17 mouse cellular contexts compared by ENCODE assay signal in genomic region chr4:23567827-23568226, GRCm38 (mm10).
DNase-seq lines count a peak whose midpoint lies in the region; ATAC-seq and TF ChIP-seq lines count a peak whose summit lies in the region.
"Had no signal": no experiment of that assay in that cellular context is flagged by ENCODE, and none has a peak within 500 bp of the region (broad histone marks: within the 10 kb centered on the region; RNA-seq: fewer than 3 reads in every experiment).

No protein-coding gene starts in this region.

- no peak overlapping the region for H3K4me3 ChIP-seq in forebrain, postnatal 0 days (ENCODE audit: low read depth, low read length)
- H3K4me3 ChIP-seq in forebrain, embryonic 13.5 days: no peak overlapping the region
- H3K4me3 ChIP-seq in left cerebral cortex, adult 2 months: no peak overlapping the region
- H3K4me3 ChIP-seq: erythroblast, embryonic 14.5 days; limb, embryonic 13.5 days; midbrain, embryonic 13.5 days had no signal

- no peaks in the 10 kb centered on the region for H3K4me1 ChIP-seq in forebrain, postnatal 0 days (ENCODE audit: insufficient read depth)
- H3K4me1 ChIP-seq in forebrain, embryonic 13.5 days: no peaks in the 10 kb centered on the region
- H3K4me1 ChIP-seq: limb, embryonic 13.5 days; midbrain, embryonic 13.5 days had no signal

- TF ChIP-seq CTCF in forebrain, postnatal 0 days (IDR thresholded peaks at IDR 0.05; ENCODE audit: low read depth): peak; percentile 32
- peak; percentile 17 for TF ChIP-seq CTCF in left cerebral cortex, adult 2 months (IDR thresholded peaks at IDR 0.05)

- H3K9me3 ChIP-seq in forebrain, postnatal 0 days (ENCODE audit: low read length): no peaks in the 10 kb centered on the region
- H3K9me3 ChIP-seq in forebrain, embryonic 13.5 days (replicated peaks): no peaks in the 10 kb centered on the region
- H3K9me3 ChIP-seq: limb, embryonic 13.5 days; midbrain, embryonic 13.5 days had no signal

- intact Hi-C loops in left cerebral cortex, adult 2 months (cut with DNase I): no loop called here

- H3K36me3 ChIP-seq in forebrain, postnatal 0 days (ENCODE audit: insufficient read depth): no peaks in the 10 kb centered on the region
- H3K36me3 ChIP-seq in forebrain, embryonic 13.5 days (ENCODE audit: poor library complexity, severe bottlenecking): no peaks in the 10 kb centered on the region
- H3K36me3 ChIP-seq: limb, embryonic 13.5 days; midbrain, embryonic 13.5 days had no signal

- no peak for ATAC-seq in forebrain, postnatal 0 days
- no peak for ATAC-seq in forebrain, embryonic 13.5 days
- ATAC-seq: forebrain, embryonic 16.5 days; inflammation-experienced regulatory T-cells, adult 6 months; midbrain, embryonic 13.5 days had no signal

- DNase-seq in forebrain, postnatal 0 days: no peak
- no peak for DNase-seq in left cerebral cortex, adult 2 months (ENCODE audit: extremely low spot score in 1 of 2, low spot score in 2 of 2)
- no peak for DNase-seq in left cerebral cortex, adult 18-20 months (ENCODE audit: low spot score in 2 of 2)
- DNase-seq in R1 (ENCODE audit: low read depth, low spot score): peak; percentile 68
- DNase-seq in retina, embryonic 14.5 days (ENCODE audit: low spot score): peak; percentile 34
- no peak for DNase-seq in spleen, postnatal 14 days (ENCODE audit: low spot score in 2 of 2)
- DNase-seq: gastrocnemius, postnatal 10 days; heart, postnatal 36 days; kidney, postnatal 10 days; lung, postnatal 4 days; right cerebral cortex, postnatal 25 days had no signal

- no peaks in the 10 kb centered on the region for H3K27me3 ChIP-seq in forebrain, postnatal 0 days (ENCODE audit: insufficient read depth, low read length)
- no peaks in the 10 kb centered on the region for H3K27me3 ChIP-seq in forebrain, embryonic 13.5 days
- H3K27me3 ChIP-seq: limb, embryonic 13.5 days; midbrain, embryonic 13.5 days had no signal

- no peak overlapping the region for H3K27ac ChIP-seq in forebrain, postnatal 0 days (ENCODE audit: low read depth, low read length)
- no peak overlapping the region for H3K27ac ChIP-seq in forebrain, embryonic 13.5 days
- H3K27ac ChIP-seq in left cerebral cortex, adult 2 months: no peak overlapping the region
- H3K27ac ChIP-seq: limb, embryonic 13.5 days; midbrain, embryonic 13.5 days had no signal

- no peak overlapping the region for H3K4me2 ChIP-seq in forebrain, postnatal 0 days (ENCODE audit: low read depth)
- no peak overlapping the region for H3K4me2 ChIP-seq in forebrain, embryonic 13.5 days
- H3K4me2 ChIP-seq: limb, embryonic 13.5 days; midbrain, embryonic 13.5 days had no signal

- WGBS in forebrain, postnatal 0 days: 51% methylated on average over 1 of the region's 1 CpGs
- 47% methylated on average over 1 of the region's 1 CpGs for WGBS in forebrain, embryonic 13.5 days

- H3K9ac ChIP-seq in forebrain, postnatal 0 days: no peak overlapping the region
- no peak overlapping the region for H3K9ac ChIP-seq in forebrain, embryonic 13.5 days
- H3K9ac ChIP-seq: limb, embryonic 13.5 days; midbrain, embryonic 13.5 days had no signal

Comparison
In these comparisons a context has a peak if more than half of its experiments do, and no peak if none do; other contexts are left out.
1. DNase-seq: peak in R1 (single experiment) and retina, embryonic 14.5 days (single experiment); none in forebrain, postnatal 0 days (single experiment), left cerebral cortex, adult 2 months (0 of 2), left cerebral cortex, adult 18-20 months (0 of 2) and spleen, postnatal 14 days (0 of 2).